Mouse (Mus musculus) v-Abl transformed pro-B cells (cell line): ENCODE measurements around the gene Srl.

Experiments used
- in situ Hi-C, 2 experiments: fragments of 400-800 bp; cut with MboI; formaldehyde crosslinking; loops; one replicate each; pipeline ENCODE4 v1.15.1; 2025; ENCODE audit not compliant: unreplicated experiment in 2 of 2

Srl gene

GRCm38 (mm10) chr16:4480616-4481265 is 60.9 kb downstream of the Srl start:
- in situ Hi-C loops, result loop anchor here in 1 of 2 experiments (5.0 kb wide), 1 partner anchor 57 kb away; no protein-coding TSS in a partner anchor

DNA sequence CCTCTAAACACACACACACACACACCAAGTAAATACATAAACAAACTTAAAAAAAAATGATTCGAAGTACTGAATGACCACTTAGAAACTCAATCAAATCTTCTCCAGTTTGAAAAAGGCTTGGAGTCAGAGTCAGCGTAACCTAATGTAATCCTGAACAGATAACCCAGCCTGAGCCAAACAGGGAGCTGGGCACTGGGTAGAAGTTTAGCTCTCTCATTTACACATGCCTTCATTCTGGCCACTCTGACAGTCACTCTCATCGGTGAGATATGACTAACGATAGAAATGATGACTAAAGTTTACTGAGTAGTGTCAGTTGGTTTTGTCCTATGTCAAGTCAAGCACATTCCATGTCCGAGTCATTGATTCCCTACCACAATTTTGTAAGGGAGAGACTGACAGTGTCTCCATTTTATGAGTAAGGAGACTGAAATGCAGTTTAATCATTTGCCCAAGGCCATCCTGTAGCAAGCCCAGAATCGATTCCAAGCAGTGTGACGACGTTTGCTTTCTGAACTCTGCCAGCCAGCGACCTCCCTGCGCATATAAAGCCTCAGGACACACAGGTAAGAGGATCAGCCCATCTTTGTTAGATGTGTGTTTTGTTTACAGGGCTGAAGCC is 63.9 kb downstream of the Srl start:
- in situ Hi-C loops, result loop anchor here (5.0 to 10.0 kb wide), 2 partner anchors 160 to 317 kb away; partner anchors contain the start of gene Cdip1 (in 1 of the 2)

DNA sequence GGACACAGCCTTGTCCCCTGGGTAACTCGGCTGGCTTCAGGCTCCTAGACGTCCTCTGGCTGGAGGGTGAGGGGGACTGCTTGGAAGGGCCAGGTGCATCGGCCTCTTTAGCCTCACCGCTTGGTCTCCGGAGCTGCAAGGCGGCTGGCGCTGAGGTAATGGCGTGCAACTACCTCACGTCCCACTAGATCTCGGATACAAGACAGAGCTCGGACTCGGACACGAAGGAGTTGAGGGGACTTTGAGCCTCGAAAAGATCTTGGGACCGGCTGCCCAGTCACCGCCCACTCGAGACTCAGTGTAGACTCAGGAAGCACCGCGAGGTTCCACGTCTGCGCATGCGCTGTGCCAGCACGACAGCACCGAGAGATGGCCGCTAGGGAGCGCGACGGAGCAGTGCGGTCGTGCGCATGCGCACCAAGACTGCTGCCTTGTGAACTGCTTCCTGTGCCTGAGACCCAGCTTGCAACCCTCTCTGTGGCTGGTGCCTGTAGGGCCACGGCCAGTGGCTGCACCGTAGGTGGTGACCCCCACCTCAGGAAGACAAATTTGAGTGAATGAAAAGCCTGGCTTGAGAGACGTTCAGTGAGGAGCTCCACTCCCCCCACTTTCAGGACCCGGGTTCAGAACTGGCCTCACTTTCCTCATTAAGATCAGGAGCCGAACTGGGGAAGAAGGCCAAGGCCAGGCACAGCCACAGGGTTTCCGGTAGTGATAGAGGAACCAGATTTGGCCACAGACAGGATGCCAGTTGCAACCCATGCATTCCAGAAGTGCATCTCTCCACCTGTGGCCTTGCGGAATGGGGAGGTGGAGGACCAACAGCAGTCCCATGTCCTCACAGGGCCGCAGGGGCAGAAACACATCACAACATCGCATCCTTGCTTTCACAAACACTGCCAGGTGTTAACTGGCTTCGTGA is 66.5 kb downstream of the Srl start:
- in situ Hi-C loops, result loop anchor here (5.0 to 10.0 kb wide), 2 partner anchors 158 to 320 kb away; partner anchors contain the start of gene Cdip1 (in 1 of the 2)

GRCm38 (mm10) chr16:4474040-4474881 is 67.4 kb downstream of the Srl start:
- in situ Hi-C loops, result loop anchor here in 1 of 2 experiments (5.0 to 10.0 kb wide), 2 partner anchors 157 to 321 kb away; partner anchors contain the start of gene Cdip1

DNA sequence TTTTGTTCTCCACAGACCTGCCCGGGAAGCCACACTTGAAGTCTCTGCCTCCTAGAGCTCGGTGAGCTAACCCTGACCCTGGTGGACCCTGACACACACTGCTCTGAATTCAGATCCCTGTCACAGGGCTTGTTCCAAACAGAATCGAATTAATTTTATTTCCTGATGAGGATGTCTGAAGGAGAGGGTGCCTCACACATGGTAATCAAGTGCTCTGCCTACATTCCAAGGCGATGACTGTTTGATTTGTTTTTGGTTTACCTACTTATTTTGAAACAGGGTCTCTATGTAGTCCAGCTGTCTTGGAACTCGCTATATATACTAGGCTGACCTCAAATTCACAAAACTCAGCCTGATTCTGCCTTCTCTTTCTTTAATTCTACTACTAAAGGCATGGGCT is 68.4 kb downstream of the Srl start:
- in situ Hi-C loops, result loop anchor here in 1 of 2 experiments (5.0 to 10.0 kb wide), 2 partner anchors 156 to 322 kb away; partner anchors contain the start of gene Cdip1

DNA sequence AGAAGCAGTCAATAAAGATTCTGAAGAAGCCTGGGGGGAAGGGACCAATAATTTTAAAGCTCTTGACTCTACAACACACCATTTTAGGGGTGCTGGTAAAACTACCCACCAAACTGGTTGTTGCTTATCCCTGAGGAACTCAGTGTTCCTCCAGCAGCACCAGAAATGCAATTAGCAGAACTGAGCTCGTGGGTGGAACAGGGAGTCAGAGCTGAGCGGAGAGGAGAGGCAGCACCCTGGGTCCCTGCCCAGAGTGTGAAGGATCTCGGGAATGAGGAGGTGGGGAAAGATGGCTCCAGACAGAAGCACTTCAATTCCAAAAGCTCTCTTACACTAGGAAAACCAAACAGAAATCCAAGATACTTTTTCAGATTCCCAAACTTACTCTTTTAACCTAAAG is 68.9 kb downstream of the Srl start:
- in situ Hi-C loops, result loop anchor here in 1 of 2 experiments (5.0 to 10.0 kb wide), 2 partner anchors 155 to 322 kb away; partner anchors contain the start of gene Cdip1

DNA sequence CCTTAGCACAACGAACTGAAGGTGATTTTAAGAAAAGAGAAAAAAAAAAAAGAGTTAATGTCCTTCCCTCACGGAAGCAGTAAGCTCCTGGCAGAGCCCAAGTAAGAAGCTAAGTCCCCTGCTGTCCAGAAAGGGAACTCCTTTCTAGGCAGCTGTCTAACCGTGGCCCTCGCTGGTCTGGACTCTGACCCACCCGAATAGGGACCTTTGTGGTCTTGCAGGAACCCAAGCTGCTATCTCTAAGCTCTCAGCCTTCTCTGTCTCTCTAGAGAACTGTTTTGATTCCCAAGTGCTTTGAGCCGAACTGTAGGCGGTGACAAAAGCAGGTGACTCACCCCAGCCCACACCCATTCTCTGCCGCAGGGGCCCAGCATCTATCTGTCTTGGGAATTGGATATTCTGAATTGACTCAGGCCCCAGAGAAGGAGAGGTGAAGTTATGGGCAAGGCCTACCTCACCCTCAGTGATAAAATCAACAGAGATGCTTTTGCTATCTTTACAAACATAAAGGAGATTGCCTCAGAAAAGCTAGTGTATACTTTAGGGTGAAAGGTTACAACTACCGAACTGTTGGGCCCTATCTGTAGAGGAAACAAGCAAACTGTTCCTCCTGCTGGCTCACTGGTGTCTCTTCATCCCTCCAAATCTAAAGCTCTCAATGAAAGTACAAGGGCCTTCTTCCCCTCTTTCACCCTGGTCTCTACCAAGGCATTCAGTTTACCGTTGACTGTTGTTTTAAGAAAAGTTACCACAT is 71.8 kb downstream of the Srl start:
- in situ Hi-C loops, result loop anchor here in 1 of 2 experiments (5.0 to 10.0 kb wide), 2 partner anchors 152 to 325 kb away; partner anchors contain the start of gene Cdip1

DNA sequence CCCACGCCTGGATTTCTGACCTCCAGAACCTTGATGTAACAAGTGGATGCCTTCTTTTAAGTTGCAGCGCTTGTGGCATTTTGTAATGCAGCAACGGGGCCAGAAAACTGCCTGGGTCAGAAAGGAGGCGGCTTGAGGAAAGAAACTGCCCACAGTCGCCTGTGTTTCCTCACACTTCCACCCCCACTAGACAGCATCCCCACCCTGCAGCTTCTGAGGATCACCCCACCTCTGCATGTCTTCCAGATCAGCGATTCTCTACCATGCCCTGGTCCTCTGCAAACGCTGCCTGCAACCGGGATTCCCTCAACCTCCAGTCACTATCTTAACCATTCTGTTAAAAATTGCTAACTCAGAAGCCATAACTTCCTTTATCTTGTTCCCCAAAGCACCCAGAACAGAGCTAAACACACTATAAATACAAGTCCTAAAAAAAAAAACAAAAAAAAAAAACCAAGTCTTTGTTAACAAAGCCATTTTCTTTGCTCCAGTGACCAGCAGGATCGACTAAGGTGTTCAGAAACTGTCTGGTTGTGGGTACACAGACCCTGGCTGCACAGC is 77.0 kb downstream of the Srl start:
- in situ Hi-C loops, result no loop called here

DNA sequence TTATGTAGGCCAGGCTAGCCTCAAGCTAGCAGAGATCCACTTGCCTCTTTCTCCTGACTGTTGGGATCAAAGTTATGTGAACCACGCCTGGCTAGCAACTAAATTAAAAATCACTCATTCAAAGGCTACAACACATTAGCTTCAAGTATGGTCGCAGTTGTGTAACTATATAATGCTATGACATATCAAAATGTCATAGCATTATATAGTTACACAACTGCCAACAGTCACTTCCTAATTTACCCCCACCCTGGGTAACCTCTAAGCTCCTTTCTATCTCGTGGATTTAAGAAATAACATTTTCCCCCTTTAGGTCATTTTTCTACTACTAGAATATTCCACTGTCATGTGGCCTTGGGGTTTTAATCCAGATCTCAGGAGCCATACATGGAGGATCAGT is 83.7 kb downstream of the Srl start:
- in situ Hi-C loops, result no loop called here

DNA sequence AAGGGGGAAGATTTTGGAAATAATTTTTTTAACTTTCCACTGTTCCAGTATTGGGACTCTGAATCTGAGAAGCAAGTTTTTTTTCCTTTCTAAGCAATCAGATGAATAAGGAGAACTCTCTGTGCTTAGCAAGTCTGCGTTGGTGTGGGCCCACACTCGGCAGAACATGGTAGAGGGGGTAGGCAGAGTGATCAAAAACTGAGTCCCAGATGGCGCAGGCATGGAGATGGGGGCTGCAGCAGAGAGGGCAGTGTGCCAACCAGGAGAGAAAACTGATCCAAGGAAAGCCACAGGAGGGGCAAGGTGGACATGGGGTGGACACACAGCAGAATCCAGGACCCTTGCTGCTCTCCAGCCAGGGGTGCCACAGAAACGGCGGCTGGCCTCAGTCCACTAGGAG is 85.2 kb downstream of the Srl start:
- in situ Hi-C loops, result no loop called here

- in situ Hi-C loops, result no loop called here
These were observed 85.9 kb downstream of the Srl start for GRCm38 (mm10) chr16:4455693-4456092.

DNA sequence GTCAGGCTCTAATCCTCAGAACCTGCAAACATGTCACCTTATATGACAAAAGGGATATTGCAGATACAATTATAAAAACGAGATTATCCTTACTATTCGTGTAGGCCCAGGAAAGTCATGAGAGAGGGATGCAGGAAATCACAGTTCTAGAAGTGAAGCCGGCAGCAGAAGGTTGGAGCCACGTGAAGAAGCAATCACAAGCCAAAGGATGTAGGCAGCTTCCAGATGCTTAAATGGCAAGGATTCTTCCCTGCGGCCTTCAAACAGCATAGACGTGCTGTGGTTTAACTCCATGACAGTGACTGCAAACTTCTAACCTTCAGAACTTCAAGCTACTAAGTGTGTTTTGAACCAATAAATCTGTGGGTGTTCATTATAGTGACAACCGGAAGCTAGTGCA is 87.1 kb downstream of the Srl start:
- in situ Hi-C loops, result no loop called here

- in situ Hi-C loops, result loop anchor here in 1 of 2 experiments (10.0 kb wide), 1 partner anchor 115 kb away; no protein-coding TSS in a partner anchor
These were observed 92.2 kb downstream of the Srl start for GRCm38 (mm10) chr16:4449418-4449817.

DNA sequence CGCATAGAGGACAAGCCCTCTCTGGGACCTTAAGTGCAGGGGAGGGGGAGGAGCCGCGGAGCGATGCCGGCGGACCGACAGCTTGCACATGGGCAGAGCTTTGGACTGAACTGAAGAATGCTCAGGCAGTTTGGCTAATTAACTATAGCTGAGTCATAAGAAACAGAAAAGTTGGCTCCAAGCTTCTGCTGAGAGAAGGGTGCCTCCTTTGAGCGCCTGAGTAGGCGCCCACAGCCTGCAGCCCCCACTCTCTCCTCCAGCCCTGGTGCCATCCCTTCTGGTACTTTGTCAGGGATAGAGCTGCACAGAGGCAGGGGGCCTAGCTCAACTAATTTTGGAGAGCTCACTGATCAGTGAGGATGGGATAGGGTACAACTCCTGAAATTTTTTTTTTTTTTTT is 93.4 kb downstream of the Srl start:
- in situ Hi-C loops, result loop anchor here in 1 of 2 experiments (10.0 kb wide), 1 partner anchor 113 kb away; no protein-coding TSS in a partner anchor

GRCm38 (mm10) chr16:4446395-4446794 is 95.2 kb downstream of the Srl start:
- in situ Hi-C loops, result loop anchor here in 1 of 2 experiments (10.0 kb wide), 1 partner anchor 112 kb away; no protein-coding TSS in a partner anchor

DNA sequence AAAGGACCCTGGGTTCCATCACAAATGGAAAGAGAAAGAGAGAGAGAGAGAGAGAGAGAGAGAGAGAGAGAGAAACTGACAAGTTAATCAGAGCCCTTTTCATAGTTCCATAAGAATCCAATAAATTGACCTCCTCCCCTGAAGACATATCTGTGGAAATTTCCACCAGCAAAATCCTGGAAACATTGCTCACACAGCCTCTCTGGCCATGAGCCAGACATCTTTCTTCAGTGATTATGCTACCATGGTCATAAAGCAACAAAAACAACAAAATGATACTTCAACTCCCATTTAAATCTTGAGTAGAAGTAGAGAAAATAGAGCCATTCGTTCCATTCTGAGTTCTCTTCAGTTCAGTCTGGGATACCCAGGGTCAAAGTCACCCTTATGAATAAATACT is 97.2 kb downstream of the Srl start:
- in situ Hi-C loops, result loop anchor here in 1 of 2 experiments (10.0 kb wide), 1 partner anchor 110 kb away; no protein-coding TSS in a partner anchor

DNA sequence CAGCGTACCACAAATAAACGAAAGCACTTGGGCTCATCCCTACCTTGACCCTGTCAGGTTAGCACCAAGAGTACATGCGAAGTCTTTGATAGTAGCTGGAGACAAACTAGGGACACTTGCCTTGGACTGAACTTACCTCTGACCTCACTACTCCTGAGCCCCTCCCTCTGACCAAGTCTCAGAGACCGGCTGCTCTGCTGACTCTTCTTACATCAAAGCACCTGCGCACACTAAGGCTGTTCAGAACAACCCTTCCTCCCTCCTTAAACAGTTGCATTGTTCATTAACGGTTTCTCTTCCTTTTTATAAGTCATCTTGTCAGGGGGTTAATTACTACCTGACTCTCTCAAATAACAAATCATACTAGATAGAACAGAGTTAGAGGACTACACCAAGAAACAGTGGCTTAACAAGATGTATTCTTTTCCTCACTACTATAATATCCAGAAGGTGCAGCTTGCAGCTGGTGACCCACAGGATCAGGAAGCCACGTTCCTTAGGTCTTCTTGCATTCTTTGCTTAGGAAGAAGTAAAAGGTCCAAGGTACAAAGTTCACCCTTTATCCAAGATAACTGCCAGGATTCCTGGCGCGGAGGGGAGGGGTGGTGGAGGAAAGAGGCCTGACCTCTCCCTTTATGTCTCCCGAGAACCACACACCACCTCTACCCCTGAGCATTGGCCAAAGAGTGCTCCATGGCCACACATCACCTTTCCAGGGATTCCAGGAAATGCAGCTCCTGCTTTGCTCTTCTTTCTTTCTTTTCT is 102.1 kb downstream of the Srl start:
- in situ Hi-C loops, result loop anchor here in 1 of 2 experiments (10.0 kb wide), 1 partner anchor 105 kb away; no protein-coding TSS in a partner anchor

GRCm38 (mm10) chr16:4436738-4437137 is 104.9 kb downstream of the Srl start:
- in situ Hi-C loops, result no loop called here
